In the genomic region with DNA sequence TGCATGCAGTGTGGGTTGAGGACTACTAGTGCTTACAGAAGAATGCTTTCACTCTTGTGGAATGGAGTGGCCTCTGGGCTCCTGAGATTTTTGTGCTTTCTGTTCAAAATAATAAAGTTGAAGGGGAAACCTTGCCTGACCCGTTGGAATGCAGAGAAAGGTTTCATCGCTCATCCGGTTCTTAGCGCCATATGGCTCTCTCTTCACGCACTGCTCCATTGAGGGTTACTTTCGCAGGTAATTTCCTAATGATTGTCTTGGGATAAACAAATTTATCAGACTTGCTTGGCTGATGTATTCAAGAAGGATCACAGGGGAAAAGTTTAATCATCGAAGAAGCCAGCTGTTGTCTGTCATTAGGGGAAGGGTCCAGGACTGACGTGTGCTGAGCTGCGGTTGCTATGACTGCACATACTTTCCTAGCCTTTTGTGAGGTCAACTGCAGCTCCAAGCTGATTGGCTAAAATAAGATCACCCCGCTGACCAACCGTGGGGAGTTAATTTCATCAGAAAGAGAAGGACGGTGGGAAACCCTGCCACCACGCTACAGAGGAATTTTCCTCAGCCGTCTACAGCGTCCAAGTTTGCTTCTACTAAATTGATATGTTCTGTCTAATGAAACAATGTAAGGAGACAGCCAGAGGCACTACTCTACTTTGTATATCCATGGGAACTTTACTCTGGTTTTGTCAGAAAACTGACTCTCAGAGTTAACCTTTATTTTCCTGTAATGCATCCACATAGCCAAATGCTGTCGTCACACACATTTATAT, we compare ENCODE assay signal across 15 mouse cellular contexts.
DNase-seq lines count a peak whose midpoint lies in the region; ATAC-seq and TF ChIP-seq lines count a peak whose summit lies in the region.
"Had no signal": no experiment of that assay in that cellular context is flagged by ENCODE, and none has a peak within 500 bp of the region (broad histone marks: within the 10 kb centered on the region; RNA-seq: fewer than 3 reads in every experiment).

No protein-coding gene starts in this region.

- 0 out of 2 replicates have a peak, but pooled peaks have one; percentile 44 for ATAC-seq in forebrain, embryonic 12.5 days (ENCODE audit: low FRiP score)
- no peak for ATAC-seq in forebrain, embryonic 15.5 days (replicated peaks)
- ATAC-seq in hindbrain, embryonic 16.5 days, result peak; percentile 87
- ATAC-seq in midbrain, postnatal 0 days (ENCODE audit: low FRiP score), result peak; percentile 38; the same call in 1 of the 2 replicates

- H3K4me2 ChIP-seq in forebrain, embryonic 12.5 days, result no peak overlapping the region
- H3K4me2 ChIP-seq in forebrain, embryonic 15.5 days (replicated peaks), result no peak overlapping the region
- H3K4me2 ChIP-seq in hindbrain, embryonic 16.5 days (ENCODE audit: low read length), result no peak overlapping the region
- no peak overlapping the region for H3K4me2 ChIP-seq in midbrain, postnatal 0 days (ENCODE audit: low read depth, low read length, poor library complexity, severe bottlenecking)
- H3K4me2 ChIP-seq: heart, embryonic 12.5 days; liver, embryonic 11.5 days had no signal

- H3K9me3 ChIP-seq in forebrain, embryonic 12.5 days, result no peaks in the 10 kb centered on the region
- H3K9me3 ChIP-seq in forebrain, embryonic 15.5 days, result no peaks in the 10 kb centered on the region
- H3K9me3 ChIP-seq in hindbrain, embryonic 16.5 days (ENCODE audit: control insufficient read depth, low read length), result no peaks in the 10 kb centered on the region
- H3K9me3 ChIP-seq in midbrain, postnatal 0 days (ENCODE audit: low read length), result no peaks in the 10 kb centered on the region
- H3K9me3 ChIP-seq: heart, embryonic 12.5 days had no signal

- WGBS in forebrain, embryonic 12.5 days, result 68% methylated on average over 16 of the region's 16 CpGs
- WGBS in forebrain, embryonic 15.5 days, result 60% methylated on average over 16 of the region's 16 CpGs
- WGBS in hindbrain, embryonic 16.5 days, result 33% methylated on average over 16 of the region's 16 CpGs
- 45% methylated on average over 16 of the region's 16 CpGs for WGBS in midbrain, postnatal 0 days

- no peaks in the 10 kb centered on the region; the same call in 1 of the 2 replicates for H3K4me1 ChIP-seq in forebrain, embryonic 12.5 days
- H3K4me1 ChIP-seq in forebrain, embryonic 15.5 days, result no peaks in the 10 kb centered on the region
- H3K4me1 ChIP-seq in hindbrain, embryonic 16.5 days (ENCODE audit: control insufficient read depth, insufficient read depth, low read depth, low read length), result no peaks in the 10 kb centered on the region
- H3K4me1 ChIP-seq in midbrain, postnatal 0 days (ENCODE audit: insufficient read depth, low read length), result no peaks in the 10 kb centered on the region

- no peaks in the 10 kb centered on the region for H3K36me3 ChIP-seq in forebrain, embryonic 12.5 days (replicated peaks)
- no peaks in the 10 kb centered on the region for H3K36me3 ChIP-seq in forebrain, embryonic 15.5 days
- H3K36me3 ChIP-seq in hindbrain, embryonic 16.5 days (ENCODE audit: control insufficient read depth, insufficient read depth, low read length), result no peaks in the 10 kb centered on the region
- no peaks in the 10 kb centered on the region for H3K36me3 ChIP-seq in midbrain, postnatal 0 days (ENCODE audit: insufficient read depth, low read length)
- H3K36me3 ChIP-seq: heart, embryonic 12.5 days had no signal

- TF ChIP-seq CTCF in brain, embryonic 14.5 days (IDR thresholded peaks at IDR 0.05; ENCODE audit: borderline replicate concordance, extremely low read depth, insufficient read depth, insufficient read length), result no peak
- no peak for TF ChIP-seq CTCF in midbrain, postnatal 0 days (IDR thresholded peaks at IDR 0.05)

- DNase-seq in brain, embryonic 14.5 days (ENCODE audit: low read depth), result peak; percentile 58
- peak; percentile 33 for DNase-seq in midbrain, postnatal 0 days (ENCODE audit: low spot score)
- no peak for DNase-seq in gastrocnemius, postnatal 4 days (ENCODE audit: low spot score in 2 of 2)
- no peak for DNase-seq in layer of hippocampus, postnatal 25 days (ENCODE audit: extremely low spot score in 1 of 2, low spot score in 1 of 2)
- no peak for DNase-seq in cerebellum, postnatal 36 days
- DNase-seq: adrenal gland, postnatal 25 days; cerebellum, postnatal 25 days; kidney, postnatal 36 days; lung, postnatal 10 days; thymus, postnatal 25 days had no signal

- TF ChIP-seq POLR2A in brain, embryonic 14.5 days (IDR thresholded peaks at IDR 0.05; ENCODE audit: borderline replicate concordance, extremely low read depth, insufficient read depth, insufficient read length, poor library complexity, severe bottlenecking), result no peak

- no peak overlapping the region for H3K9ac ChIP-seq in forebrain, embryonic 12.5 days
- no peak overlapping the region for H3K9ac ChIP-seq in forebrain, embryonic 15.5 days (replicated peaks)
- no peak overlapping the region for H3K9ac ChIP-seq in hindbrain, embryonic 16.5 days (ENCODE audit: low read depth, low read length)
- no peak overlapping the region for H3K9ac ChIP-seq in midbrain, postnatal 0 days (replicated peaks; ENCODE audit: low read length, poor library complexity, severe bottlenecking)
- H3K9ac ChIP-seq: heart, embryonic 12.5 days had no signal

- H3K27me3 ChIP-seq in forebrain, embryonic 12.5 days, result no peaks in the 10 kb centered on the region
- no peaks in the 10 kb centered on the region for H3K27me3 ChIP-seq in forebrain, embryonic 15.5 days
- no peaks in the 10 kb centered on the region for H3K27me3 ChIP-seq in hindbrain, embryonic 16.5 days (replicated peaks; ENCODE audit: control insufficient read depth, insufficient read depth, low read length)
- H3K27me3 ChIP-seq in midbrain, postnatal 0 days (ENCODE audit: insufficient read depth, low read length), result no peaks in the 10 kb centered on the region
- H3K27me3 ChIP-seq: heart, embryonic 12.5 days had no signal

- no peak overlapping the region for H3K4me3 ChIP-seq in forebrain, embryonic 12.5 days (replicated peaks)
- no peak overlapping the region for H3K4me3 ChIP-seq in forebrain, embryonic 15.5 days
- no peak overlapping the region for H3K4me3 ChIP-seq in hindbrain, embryonic 16.5 days (ENCODE audit: low read length)
- no peak overlapping the region for H3K4me3 ChIP-seq in midbrain, postnatal 0 days (ENCODE audit: low read depth, low read length)
- H3K4me3 ChIP-seq: heart, embryonic 12.5 days had no signal

- 0 out of 2 replicates have a peak overlapping the region, but pooled peaks have one; percentile 19 for H3K27ac ChIP-seq in forebrain, embryonic 12.5 days
- H3K27ac ChIP-seq in forebrain, embryonic 15.5 days (replicated peaks), result no peak overlapping the region
- no peak overlapping the region for H3K27ac ChIP-seq in hindbrain, embryonic 16.5 days (ENCODE audit: low read depth, low read length)
- no peak overlapping the region for H3K27ac ChIP-seq in midbrain, postnatal 0 days (ENCODE audit: low read depth, low read length)

Comparison
In these comparisons a context has a peak if more than half of its experiments do, and no peak if none do; other contexts are left out.
1. DNase-seq: peak in brain, embryonic 14.5 days (single experiment) and midbrain, postnatal 0 days (single experiment); none in gastrocnemius, postnatal 4 days (0 of 2), layer of hippocampus, postnatal 25 days (0 of 2) and cerebellum, postnatal 36 days (0 of 2).